Mouse (Mus musculus) hindbrain, embryonic 11.5 days (tissue): ENCODE measurements around the gene Cwc22. TPM values are rescaled to one million over a fixed set of nuclear protein-coding genes. Genes with fewer than 3 reads are reported as not detected.

Source experiments
- ATAC-seq: fragments of 200-750 bp; cut with Nextera tagmentation; 2 replicates; pipeline ENCODE4 v1.8.0; 2017; ENCODE audit warnings: mild to moderate bottlenecking, moderate TSS enrichment, moderate library complexity; ENCODE audit not compliant: low FRiP score
- DNase-seq: peaks from one replicate; pipeline ENCODE4 v3.0.0-alpha.2; 2015; ENCODE audit warnings: low spot score
- H3K27ac ChIP-seq: fragments of 300-500 bp; sonication (generic); 2 replicates; pipeline ENCODE4 v1.5.1; 2014; ENCODE audit warnings: mild to moderate bottlenecking, low read depth, low read length
- H3K27me3 ChIP-seq: fragments of 300-500 bp; sonication (generic); 2 replicates; pipeline ENCODE4 v1.6.1; 2014; ENCODE audit warnings: mild to moderate bottlenecking, low read length, moderate library complexity, mixed read lengths; ENCODE audit not compliant: control insufficient read depth, insufficient read depth
- H3K36me3 ChIP-seq: fragments of 300-500 bp; sonication (generic); 2 replicates; pipeline ENCODE4 v1.6.1; 2014; ENCODE audit warnings: mild to moderate bottlenecking, low read length, moderate library complexity, mixed read lengths; ENCODE audit not compliant: control insufficient read depth, insufficient read depth
- H3K4me1 ChIP-seq: fragments of 300-500 bp; sonication (generic); replicated peaks from 2 replicates; pipeline ENCODE4 v1.6.1; 2014; ENCODE audit warnings: low read length, mixed read lengths; ENCODE audit not compliant: control insufficient read depth, insufficient read depth
- H3K4me2 ChIP-seq: fragments of 300-500 bp; sonication (generic); replicated peaks from 2 replicates; pipeline ENCODE4 v1.6.1; 2014; ENCODE audit warnings: mild to moderate bottlenecking, low read depth, low read length
- H3K4me3 ChIP-seq: fragments of 300-500 bp; sonication (generic); 2 replicates; pipeline ENCODE4 v1.5.1; 2014; ENCODE audit warnings: low read depth, low read length
- H3K9ac ChIP-seq: fragments of 300-500 bp; sonication (generic); 2 replicates; pipeline ENCODE4 v1.6.1; 2014; ENCODE audit warnings: low read depth, low read length
- H3K9me3 ChIP-seq: fragments of 300-500 bp; sonication (generic); 2 replicates; pipeline ENCODE4 v1.6.1; 2016; ENCODE audit warnings: low read length; ENCODE audit not compliant: control insufficient read depth
- WGBS: fragments of 180-500 bp; shearing (Covaris S2); extraction: QIAGEN DNeasy Blood & Tissue Kit; methylation state at CpG from one replicate; pipeline ENCODE4 v1.1.7; 2014; 5-methylcytosine and 5-hydroxymethylcytosine counted together
- polyA plus RNA-seq: library from polyadenylated mRNA; unstranded; fragments of >200 nt; fragmentation: Nextera tagmentation; extraction: Ambion mirVana; gene quantifications from 2 replicates; pipeline ENCODE4 v1.2.1, GENCODE M21; 2014

The Cwc22 gene
- polyA plus RNA-seq, 1 experiment from 2014 or later: 34.8 TPM

DNA sequence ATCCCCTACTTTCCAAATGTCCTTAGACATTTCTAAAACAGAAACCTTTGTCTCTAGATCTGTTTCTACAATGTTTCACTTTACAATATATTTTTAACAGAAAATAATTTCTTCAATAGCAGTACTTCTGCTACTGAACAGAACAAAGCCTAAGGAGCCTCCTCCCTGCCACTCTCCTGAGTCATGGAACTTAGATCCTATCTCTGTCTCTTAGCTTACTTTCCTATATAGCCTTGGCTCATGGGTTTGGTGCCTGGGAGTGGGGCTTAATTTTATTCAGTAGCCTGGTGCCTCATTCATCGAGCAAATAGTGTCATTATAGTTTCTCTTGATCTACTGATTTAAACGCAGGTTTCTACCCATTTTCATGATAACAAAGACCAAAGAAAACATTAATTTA, 4.2 kb downstream of the Cwc22 start:
- H3K4me2 ChIP-seq: no peak overlapping the region

DNA sequence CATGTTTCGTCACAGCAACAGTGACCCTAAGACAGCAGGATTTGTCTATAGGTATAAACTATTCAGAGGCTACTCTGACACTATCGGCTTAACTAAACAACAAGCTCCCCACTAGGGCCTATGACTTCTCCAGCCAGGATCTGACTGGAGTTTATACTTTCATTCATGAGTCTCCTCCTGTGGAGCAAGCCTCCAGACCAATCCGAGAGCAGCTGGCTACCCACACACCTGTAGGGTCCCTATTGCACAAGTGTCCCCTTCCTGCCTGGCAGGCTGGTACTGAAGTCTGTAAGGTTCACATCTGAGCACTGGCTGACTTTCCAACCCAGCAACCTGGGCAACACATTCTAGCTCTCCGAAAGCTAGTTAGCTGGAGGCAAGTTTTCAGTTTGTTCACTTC, 7.9 kb downstream of the Cwc22 start:
- H3K4me2 ChIP-seq: no peak overlapping the region
- DNase-seq (no peak), ATAC-seq (no peak)
- no peaks in the 10 kb centered on the region for H3K4me1 ChIP-seq
- H3K9ac ChIP-seq: no peak overlapping the region
- WGBS: 91% methylated on average over 4 of the region's 4 CpGs
- no peak overlapping the region for H3K27ac ChIP-seq
- H3K36me3 ChIP-seq: no peaks in the 10 kb centered on the region
- H3K9me3 ChIP-seq: no peaks in the 10 kb centered on the region
- no peaks in the 10 kb centered on the region for H3K27me3 ChIP-seq
- no peak overlapping the region for H3K4me3 ChIP-seq

More for the DNA sequence above, 4.2 kb downstream of the Cwc22 start:
- H3K27ac ChIP-seq: no peak overlapping the region
- ATAC-seq (no peak), DNase-seq (no peak)
- H3K4me1 ChIP-seq: no peaks in the 10 kb centered on the region
- no peaks in the 10 kb centered on the region for H3K9me3 ChIP-seq
- 91% methylated on average over 2 of the region's 2 CpGs for WGBS
- H3K27me3 ChIP-seq: no peaks in the 10 kb centered on the region
- H3K36me3 ChIP-seq: no peaks in the 10 kb centered on the region
- H3K4me3 ChIP-seq: no peak overlapping the region
- H3K9ac ChIP-seq: no peak overlapping the region

GRCm38 (mm10) chr2:77937818-77938217, 8.4 kb downstream of the Cwc22 start:
- no peak for ATAC-seq

DNA sequence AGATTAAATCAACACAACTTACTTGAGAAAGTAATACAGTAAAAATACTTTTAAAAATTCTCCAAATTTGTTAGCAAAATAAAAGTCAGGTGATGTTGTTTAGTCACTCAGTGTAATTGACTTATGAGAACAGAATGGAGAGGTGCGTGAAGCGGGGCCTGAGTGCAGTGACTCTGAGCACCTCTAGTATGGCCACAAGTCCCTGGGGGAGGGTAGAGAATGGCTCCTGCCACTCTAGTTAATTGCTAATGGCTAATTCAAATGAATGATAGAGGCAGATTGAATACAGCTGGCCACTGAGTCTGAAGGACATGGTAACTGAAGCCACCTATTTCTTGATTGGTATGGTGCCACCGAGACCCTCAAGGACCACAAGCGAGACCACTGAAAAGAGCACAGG, 12.0 kb downstream of the Cwc22 start:
- Histone ChIP-seq H3K4me2 (no peak overlapping the region), H3K4me1 (no peaks in the 10 kb centered on the region), H3K4me3 (no peak overlapping the region), H3K27ac (no peak overlapping the region), H3K9ac (no peak overlapping the region), H3K9me3 (no peaks in the 10 kb centered on the region), H3K27me3 (no peaks in the 10 kb centered on the region), H3K36me3 (no peaks in the 10 kb centered on the region)
- no peak for ATAC-seq
- no peak for DNase-seq
- WGBS: 87% methylated on average over 4 of the region's 4 CpGs

More at GRCm38 (mm10) chr2:77937818-77938217, 8.4 kb downstream of the Cwc22 start:
- H3K9me3 ChIP-seq: no peaks in the 10 kb centered on the region
- H3K4me1 ChIP-seq: no peaks in the 10 kb centered on the region
- no peak overlapping the region for H3K9ac ChIP-seq
- DNase-seq: no peak
- H3K4me2 ChIP-seq: no peak overlapping the region
- 90% methylated on average over 3 of the region's 3 CpGs for WGBS
- H3K27me3 ChIP-seq: no peaks in the 10 kb centered on the region
- no peaks in the 10 kb centered on the region for H3K36me3 ChIP-seq
- no peak overlapping the region for H3K4me3 ChIP-seq
- no peak overlapping the region for H3K27ac ChIP-seq

GRCm38 (mm10) chr2:77933630-77934029, 12.5 kb downstream of the Cwc22 start:
- H3K4me1 ChIP-seq: no peaks in the 10 kb centered on the region
- H3K27me3 ChIP-seq: no peaks in the 10 kb centered on the region
- H3K4me3 ChIP-seq: no peak overlapping the region
- no peak overlapping the region for H3K4me2 ChIP-seq
- no peak for ATAC-seq
- no peak overlapping the region for H3K27ac ChIP-seq
- no peak for DNase-seq
- no peaks in the 10 kb centered on the region for H3K9me3 ChIP-seq
- WGBS: 80% methylated on average over 2 of the region's 2 CpGs
- no peak overlapping the region for H3K9ac ChIP-seq
- H3K36me3 ChIP-seq: no peaks in the 10 kb centered on the region

- 97% methylated on average over 1 of the region's 1 CpGs for WGBS
- no peak overlapping the region for H3K9ac ChIP-seq
- ATAC-seq: no peak
Observed at GRCm38 (mm10) chr2:77931958-77932357, 14.2 kb downstream of the Cwc22 start.

GRCm38 (mm10) chr2:77928352-77928751, 17.8 kb downstream of the Cwc22 start:
- Histone ChIP-seq H3K36me3 (peaks cover 2% of the 10 kb centered on the region; the same call in 1 of the 2 replicates), H3K27me3 (no peaks in the 10 kb centered on the region), H3K4me3 (no peak overlapping the region), H3K4me1 (no peaks in the 10 kb centered on the region), H3K9me3 (no peaks in the 10 kb centered on the region), H3K9ac (no peak overlapping the region), H3K4me2 (no peak overlapping the region), H3K27ac (no peak overlapping the region)
- DNase-seq (no peak), ATAC-seq (no peak)
- WGBS: 93% methylated on average over 10 of the region's 10 CpGs

More at GRCm38 (mm10) chr2:77931958-77932357, 14.2 kb downstream of the Cwc22 start:
- no peak overlapping the region for H3K4me3 ChIP-seq
- no peaks in the 10 kb centered on the region for H3K36me3 ChIP-seq
- DNase-seq: no peak
- H3K4me2 ChIP-seq: no peak overlapping the region
- H3K4me1 ChIP-seq: no peaks in the 10 kb centered on the region
- no peak overlapping the region for H3K27ac ChIP-seq
- H3K27me3 ChIP-seq: no peaks in the 10 kb centered on the region
- no peaks in the 10 kb centered on the region for H3K9me3 ChIP-seq

DNA sequence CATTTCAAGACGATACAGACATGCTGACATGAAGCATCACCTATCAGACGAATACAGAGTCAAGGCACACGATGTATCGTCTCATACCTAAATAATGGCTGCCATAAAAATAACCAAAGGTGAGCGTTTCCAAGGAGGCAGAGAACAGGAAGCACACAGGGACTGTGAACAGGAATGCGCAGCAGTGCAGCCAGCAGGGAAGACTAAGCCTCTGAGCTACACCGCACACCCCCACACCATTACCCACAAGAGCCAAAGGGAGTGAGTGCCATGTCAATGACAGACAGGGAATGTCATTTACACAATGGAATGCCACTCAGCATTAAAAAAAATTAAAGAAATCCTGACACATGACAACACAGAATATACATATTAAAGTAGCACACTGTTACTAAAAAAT, 19.7 kb downstream of the Cwc22 start:
- ATAC-seq (no peak), DNase-seq (no peak)
- H3K4me2 ChIP-seq: no peak overlapping the region
- H3K27me3 ChIP-seq: no peaks in the 10 kb centered on the region
- H3K27ac ChIP-seq: no peak overlapping the region
- H3K4me3 ChIP-seq: no peak overlapping the region
- H3K9ac ChIP-seq: no peak overlapping the region
- H3K9me3 ChIP-seq: no peaks in the 10 kb centered on the region
- H3K4me1 ChIP-seq: no peaks in the 10 kb centered on the region
- H3K36me3 ChIP-seq: peaks cover 2% of the 10 kb centered on the region; the same call in 1 of the 2 replicates
- WGBS: 96% methylated on average over 7 of the region's 7 CpGs

- Histone ChIP-seq H3K9ac (no peak overlapping the region), H3K27ac (no peak overlapping the region), H3K4me3 (no peak overlapping the region), H3K27me3 (no peaks in the 10 kb centered on the region), H3K9me3 (no peaks in the 10 kb centered on the region), H3K4me2 (no peak overlapping the region), H3K4me1 (no peaks in the 10 kb centered on the region), H3K36me3 (peaks cover 2% of the 10 kb centered on the region; the same call in 1 of the 2 replicates)
- WGBS: 96% methylated on average over 2 of the region's 2 CpGs
- DNase-seq (no peak), ATAC-seq (no peak)
Observed at GRCm38 (mm10) chr2:77925997-77926396, 20.2 kb downstream of the Cwc22 start.
